In genomic region chr11:55424746-55425360, GRCm38 (mm10) we compare ENCODE assay signal across 12 mouse cellular contexts. TPM values are rescaled to one million over a fixed set of nuclear protein-coding genes. Genes with fewer than 3 reads are reported as not detected.
DNase-seq lines count a peak whose midpoint lies in the region; ATAC-seq lines count a peak whose summit lies in the region.
"Had no signal": no experiment of that assay in that cellular context is flagged by ENCODE, and none has a peak within 500 bp of the region (broad histone marks: within the 10 kb centered on the region; RNA-seq: fewer than 3 reads in every experiment).

No protein-coding gene starts in this region.

- H3K4me3 ChIP-seq in hindbrain, embryonic 10.5 days = no peak overlapping the region
- no peak overlapping the region for H3K4me3 ChIP-seq in hindbrain, embryonic 14.5 days (replicated peaks; ENCODE audit: low read length)
- H3K4me3 ChIP-seq in neural tube, embryonic 11.5 days (ENCODE audit: low read depth, low read length) = no peak overlapping the region
- H3K4me3 ChIP-seq: kidney, embryonic 15.5 days had no signal

- no peak overlapping the region for H3K9ac ChIP-seq in hindbrain, embryonic 14.5 days
- no peak overlapping the region for H3K9ac ChIP-seq in neural tube, embryonic 11.5 days (ENCODE audit: low read length)
- H3K9ac ChIP-seq: kidney, embryonic 15.5 days had no signal

- DNase-seq in hindbrain, embryonic 10.5 days (ENCODE audit: low spot score) = no peak
- no peak for DNase-seq in hindbrain, embryonic 14.5 days (ENCODE audit: low spot score)
- DNase-seq in neural tube, embryonic 11.5 days (ENCODE audit: low spot score) = no peak
- no peak for DNase-seq in neural tube, embryonic 10.5 days (ENCODE audit: extremely low spot score, low spot score)
- peak; percentile 84 for DNase-seq in fibroblast of lung, adult 2 months (ENCODE audit: low read depth)
- DNase-seq in left cerebral cortex, adult 9 months (ENCODE audit: low spot score in 2 of 2) = no peak
- DNase-seq in layer of hippocampus, adult 9-11 months = no peak
- DNase-seq: adrenal gland, adult 8-10 months; cerebellum, adult 2 months; lung, adult 18-20 months had no signal

- no peak overlapping the region for H3K4me2 ChIP-seq in hindbrain, embryonic 14.5 days (replicated peaks)
- no peak overlapping the region for H3K4me2 ChIP-seq in neural tube, embryonic 11.5 days (ENCODE audit: low read depth)
- H3K4me2 ChIP-seq: kidney, embryonic 15.5 days had no signal

- peaks cover 70% of the 10 kb centered on the region for H3K4me1 ChIP-seq in hindbrain, embryonic 10.5 days (replicated peaks)
- H3K4me1 ChIP-seq in hindbrain, embryonic 14.5 days (replicated peaks; ENCODE audit: control insufficient read depth, insufficient read depth, low read length) = peaks cover 17% of the 10 kb centered on the region; the same call in 1 of the 2 replicates
- H3K4me1 ChIP-seq in neural tube, embryonic 11.5 days (ENCODE audit: control insufficient read depth, insufficient read depth, low read length) = peaks cover 11% of the 10 kb centered on the region

- 75% methylated on average over 8 of the region's 8 CpGs for WGBS in hindbrain, embryonic 10.5 days
- 68% methylated on average over 8 of the region's 8 CpGs for WGBS in hindbrain, embryonic 14.5 days
- 79% methylated on average over 8 of the region's 8 CpGs for WGBS in neural tube, embryonic 11.5 days

- no peaks in the 10 kb centered on the region for H3K9me3 ChIP-seq in hindbrain, embryonic 10.5 days
- H3K9me3 ChIP-seq in hindbrain, embryonic 14.5 days (ENCODE audit: control insufficient read depth, low read length) = no peaks in the 10 kb centered on the region
- H3K9me3 ChIP-seq in neural tube, embryonic 11.5 days (ENCODE audit: control insufficient read depth, low read length) = no peaks in the 10 kb centered on the region
- H3K9me3 ChIP-seq: G1E; kidney, embryonic 15.5 days had no signal

- peak overlapping the region; percentile 84 for H3K27ac ChIP-seq in hindbrain, embryonic 10.5 days
- no peak overlapping the region for H3K27ac ChIP-seq in hindbrain, embryonic 14.5 days
- H3K27ac ChIP-seq in neural tube, embryonic 11.5 days (ENCODE audit: low read depth, low read length) = peak overlapping the region; percentile 20; the same call in 1 of the 2 replicates

- H3K36me3 ChIP-seq in hindbrain, embryonic 10.5 days = no peaks in the 10 kb centered on the region
- H3K36me3 ChIP-seq in hindbrain, embryonic 14.5 days (replicated peaks; ENCODE audit: control insufficient read depth, insufficient read depth) = no peaks in the 10 kb centered on the region
- no peaks in the 10 kb centered on the region for H3K36me3 ChIP-seq in neural tube, embryonic 11.5 days (ENCODE audit: control insufficient read depth, insufficient read depth, low read length)
- H3K36me3 ChIP-seq: G1E; kidney, embryonic 15.5 days had no signal

- no peaks in the 10 kb centered on the region for H3K27me3 ChIP-seq in hindbrain, embryonic 10.5 days (ENCODE audit: insufficient read depth, poor library complexity, severe bottlenecking)
- no peaks in the 10 kb centered on the region for H3K27me3 ChIP-seq in hindbrain, embryonic 14.5 days (ENCODE audit: control insufficient read depth, insufficient read depth, low read length)
- no peaks in the 10 kb centered on the region for H3K27me3 ChIP-seq in neural tube, embryonic 11.5 days (ENCODE audit: control insufficient read depth, insufficient read depth, low read length)
- H3K27me3 ChIP-seq: kidney, embryonic 15.5 days had no signal

- ATAC-seq in hindbrain, embryonic 14.5 days (ENCODE audit: low FRiP score) = no peak
- ATAC-seq in neural tube, embryonic 11.5 days (ENCODE audit: insufficient read depth, low FRiP score, low TSS enrichment) = no peak

RNA-seq across cellular contexts. Expression of gene Sparc, which starts 1.9 kb away (rescaled TPM):
- polyA plus RNA-seq in hindbrain, embryonic 10.5 days (2016; fragmentation: Nextera tagmentation; extraction: Ambion mirVana) = 400 and 454 TPM in 2 replicates
- polyA plus RNA-seq in hindbrain, embryonic 14.5 days (2014; fragmentation: Nextera tagmentation; extraction: Ambion mirVana) = 532 and 583 TPM in 2 replicates
- polyA plus RNA-seq in neural tube, embryonic 11.5 days (2014; fragmentation: Nextera tagmentation; extraction: Ambion mirVana) = 450 and 492 TPM in 2 replicates
- polyA plus RNA-seq: G1E had no signal

RNA-seq across cellular contexts. Expression of gene Atox1, which starts 36.2 kb away (rescaled TPM):
- polyA plus RNA-seq in hindbrain, embryonic 10.5 days (2016; fragmentation: Nextera tagmentation; extraction: Ambion mirVana) = 269 and 322 TPM in 2 replicates
- polyA plus RNA-seq in hindbrain, embryonic 14.5 days (2014; fragmentation: Nextera tagmentation; extraction: Ambion mirVana) = 259 and 340 TPM in 2 replicates
- polyA plus RNA-seq in neural tube, embryonic 11.5 days (2014; fragmentation: Nextera tagmentation; extraction: Ambion mirVana) = 244 and 248 TPM in 2 replicates

RNA-seq across cellular contexts. Expression of gene G3bp1, which starts 44.6 kb away (rescaled TPM):
- polyA plus RNA-seq in hindbrain, embryonic 10.5 days (2016; fragmentation: Nextera tagmentation; extraction: Ambion mirVana) = 221 and 269 TPM in 2 replicates
- 99.5 and 102 TPM in 2 replicates for polyA plus RNA-seq in hindbrain, embryonic 14.5 days (2014; fragmentation: Nextera tagmentation; extraction: Ambion mirVana)
- 235 and 236 TPM in 2 replicates for polyA plus RNA-seq in neural tube, embryonic 11.5 days (2014; fragmentation: Nextera tagmentation; extraction: Ambion mirVana)
